In genomic region chrX:160137861-160138717, GRCm38 (mm10) we compare ENCODE assay signal across 8 mouse cellular contexts. TPM values are rescaled to one million over a fixed set of nuclear protein-coding genes. Genes with fewer than 3 reads are reported as not detected.
A peak's percentile ranks its signal among the peaks of the same experiment; 100 is the strongest.
DNase-seq lines count a peak whose midpoint lies in the region; ATAC-seq and TF ChIP-seq lines count a peak whose summit lies in the region.

Gene Pdha1, minus strand, starts transcription at chrX:160138413.

- peak within 1 kb of the TSS; percentile 90 for H3K4me3 ChIP-seq in ES-E14 (ENCODE audit: insufficient read depth in 1 of 2, low read depth in 1 of 2, low read length in 2 of 2, poor library complexity in 1 of 2, severe bottlenecking in 1 of 2)
- H3K4me3 ChIP-seq in forebrain, embryonic 16.5 days (replicated peaks; ENCODE audit: low read length), result peak within 1 kb of the TSS; percentile 68
- H3K4me3 ChIP-seq in lung, embryonic 15.5 days, result peak within 1 kb of the TSS; percentile 64

- no peaks in the 10 kb centered on the region for H3K27me3 ChIP-seq in forebrain, embryonic 16.5 days (replicated peaks; ENCODE audit: control insufficient read depth, insufficient read depth, low read length)
- H3K27me3 ChIP-seq in lung, embryonic 15.5 days, result no peaks in the 10 kb centered on the region

- 15% methylated on average over 53 of the region's 67 CpGs for WGBS in forebrain, embryonic 16.5 days
- WGBS in lung, embryonic 15.5 days, result 15% methylated on average over 50 of the region's 67 CpGs

- no peaks in the 10 kb centered on the region for H3K9me3 ChIP-seq in ES-E14 (ENCODE audit: control insufficient read depth, insufficient read depth, low read depth, low read length)
- no peaks in the 10 kb centered on the region for H3K9me3 ChIP-seq in forebrain, embryonic 16.5 days (ENCODE audit: control insufficient read depth, low read length)
- H3K9me3 ChIP-seq in lung, embryonic 15.5 days, result no peaks in the 10 kb centered on the region

- intact Hi-C loops in heart, postnatal 36 days (cut with DNase I), result loop anchor here (10.0 kb wide), 1 partner anchor 603 kb away; no protein-coding TSS in a partner anchor

- peak within 1 kb of the TSS; percentile 97 for H3K27ac ChIP-seq in ES-E14 (ENCODE audit: insufficient read depth, low read depth, low read length, poor library complexity, severe bottlenecking)
- H3K27ac ChIP-seq in forebrain, embryonic 16.5 days (ENCODE audit: low read length), result peak within 1 kb of the TSS; percentile 83
- H3K27ac ChIP-seq in lung, embryonic 15.5 days, result peak within 1 kb of the TSS; percentile 96

- DNase-seq in ES-E14 (ENCODE audit: low read depth, low spot score), result peak; percentile 52
- peak; percentile 87 for DNase-seq in cerebellum, adult 11-12 months
- DNase-seq in heart, postnatal 36 days, result peak; percentile 84 to 88
- DNase-seq in layer of hippocampus, adult 8-10 months (ENCODE audit: low spot score in 2 of 2), result peak; percentile 82 to 85
- DNase-seq in ovary, adult 18-20 months (ENCODE audit: low spot score), result peak; percentile 81
- peak; percentile 82 for DNase-seq in thymus, postnatal 0 days (ENCODE audit: low spot score)

- peak within 1 kb of the TSS; percentile 90 for H3K9ac ChIP-seq in ES-E14 (ENCODE audit: insufficient read depth, low read depth, low read length, poor library complexity, severe bottlenecking)
- H3K9ac ChIP-seq in forebrain, embryonic 16.5 days (replicated peaks; ENCODE audit: low read depth, low read length), result peak within 1 kb of the TSS; percentile 71
- H3K9ac ChIP-seq in lung, embryonic 15.5 days, result peak within 1 kb of the TSS; percentile 66

- peak within 1 kb of the TSS; percentile 70 for H3K4me2 ChIP-seq in forebrain, embryonic 16.5 days (ENCODE audit: low read length)
- peak within 1 kb of the TSS; percentile 59 for H3K4me2 ChIP-seq in lung, embryonic 15.5 days

- in situ Hi-C loops in ES-E14 (cut with MboI; ENCODE audit: low sequenced_read_pairs in 2 of 2, unreplicated experiment in 2 of 2), result no loop called here

- H3K36me3 ChIP-seq in ES-E14 (ENCODE audit: control insufficient read depth, insufficient read depth, low read length, poor library complexity, severe bottlenecking), result no peaks in the 10 kb centered on the region
- no peaks in the 10 kb centered on the region for H3K36me3 ChIP-seq in forebrain, embryonic 16.5 days (ENCODE audit: control insufficient read depth, insufficient read depth)
- no peaks in the 10 kb centered on the region for H3K36me3 ChIP-seq in lung, embryonic 15.5 days

- H3K4me1 ChIP-seq in ES-E14 (ENCODE audit: control insufficient read depth in 2 of 2, insufficient read depth in 2 of 2, low read length in 2 of 2, poor library complexity in 1 of 2), result peaks cover 0 to 8% of the 10 kb centered on the region in 2 experiments; a peak in 2 of 4 replicates
- H3K4me1 ChIP-seq in forebrain, embryonic 16.5 days (replicated peaks; ENCODE audit: control insufficient read depth, insufficient read depth, low read length), result peaks cover 10% of the 10 kb centered on the region; the same call in 1 of the 2 replicates
- H3K4me1 ChIP-seq in lung, embryonic 15.5 days, result peaks cover 6% of the 10 kb centered on the region; the same call in 1 of the 2 replicates

- ATAC-seq in forebrain, embryonic 16.5 days, result peak; percentile 99
- peak; percentile 97 for ATAC-seq in lung, embryonic 15.5 days (ENCODE audit: borderline replicate concordance, extremely low read depth, low FRiP score, low TSS enrichment)

TF ChIP-seq in ES-E14, 5 proteins besides CTCF, POLR2A, EP300 and RAD21:
- TF ChIP-seq ZC3H11A (IDR thresholded peaks at IDR 0.05; ENCODE audit: borderline replicate concordance, low read depth, low read length) (no peak), HCFC1 (IDR thresholded peaks at IDR 0.05; ENCODE audit: borderline replicate concordance, insufficient read depth, low read length) (no peak), ZNF384 (IDR thresholded peaks at IDR 0.05; ENCODE audit: low read depth, low read length) (no peak), MAFK (IDR thresholded peaks at IDR 0.05; ENCODE audit: insufficient read depth, low read depth, low read length) (no peak), CHD2 (IDR thresholded peaks at IDR 0.05; ENCODE audit: low read depth, low read length) (no peak)

RNA-seq across cellular contexts. Expression of gene Pdha1, which starts in this region (rescaled TPM):
- 159 and 160 TPM in 2 replicates for total RNA-seq in ES-E14 (2012; rRNA removed)
- polyA plus RNA-seq in forebrain, embryonic 16.5 days (2015; fragmentation: Nextera tagmentation; extraction: Ambion mirVana), result 124 and 126 TPM in 2 replicates
- 1,000 to 10,000 TPM; 1,112 to 1,227 TPM for total RNA-seq in heart, postnatal 36 days (2021)
- total RNA-seq in layer of hippocampus, adult 8-10 months (2022), result 100 to 1,000 TPM; 211 to 231 (median 221) TPM
- polyA plus RNA-seq in lung, embryonic 15.5 days (2015; fragmentation: Nextera tagmentation; extraction: Ambion mirVana), result 124 and 130 TPM in 2 replicates
- 120 and 121 TPM in 2 replicates for polyA plus RNA-seq in thymus, postnatal 0 days (2015; fragmentation: Nextera tagmentation; extraction: Ambion mirVana)

Comparison
In these comparisons a context has a peak if more than half of its experiments do, and no peak if none do; other contexts are left out.
1. Peak in every context shown above with its lines: DNase-seq, ATAC-seq, H3K4me3 ChIP-seq and H3K27ac ChIP-seq.